Mouse (Mus musculus): Measurements from ENCODE around the gene Mthfd1. TPM values are rescaled to one million over a fixed set of nuclear protein-coding genes. Genes with fewer than 3 reads are reported as not detected.

The Mthfd1 gene
- total RNA-seq, 2 experiments from 2014 or later: 28.0 to 30.2 TPM

DNA sequence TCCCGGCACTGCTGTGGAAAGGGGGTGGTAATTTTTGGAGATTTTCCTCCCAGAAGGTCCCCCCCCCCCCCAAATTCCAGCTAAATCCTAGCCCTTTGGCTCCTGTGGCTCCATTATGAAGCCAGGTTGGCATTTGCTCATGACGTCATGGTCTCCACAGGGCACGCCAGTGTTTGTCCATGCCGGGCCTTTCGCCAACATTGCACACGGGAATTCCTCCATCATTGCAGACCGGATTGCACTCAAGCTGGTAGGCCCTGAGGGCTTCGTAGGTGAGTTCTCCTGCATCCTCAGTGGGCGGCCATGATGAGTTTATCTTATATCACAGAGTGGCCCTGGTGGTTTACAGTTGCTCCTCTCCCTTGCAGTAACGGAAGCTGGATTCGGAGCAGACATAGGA lies 48.4 kb downstream of the Mthfd1 start:
- no peak for DNase-seq

DNA sequence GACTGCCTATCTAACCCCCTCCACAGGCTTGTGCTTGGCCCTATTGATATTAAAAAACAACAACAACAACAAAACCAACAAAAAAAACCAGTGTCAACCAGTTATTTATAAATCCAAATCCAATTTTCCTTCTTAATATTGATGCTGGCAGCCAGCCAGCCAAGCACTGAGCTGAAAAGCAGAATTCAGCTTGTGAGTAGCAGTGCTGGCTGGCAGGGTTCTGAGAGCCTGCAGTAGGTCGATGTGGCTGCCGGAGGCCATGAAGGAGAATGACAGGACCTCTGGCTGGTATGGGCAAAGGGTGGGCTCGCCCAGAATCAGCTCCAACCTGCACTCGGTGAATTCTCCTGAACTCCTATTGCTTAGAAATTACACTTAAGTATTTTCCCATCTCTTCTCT lies 49.1 kb downstream of the Mthfd1 start:
- DNase-seq: no peak

DNA sequence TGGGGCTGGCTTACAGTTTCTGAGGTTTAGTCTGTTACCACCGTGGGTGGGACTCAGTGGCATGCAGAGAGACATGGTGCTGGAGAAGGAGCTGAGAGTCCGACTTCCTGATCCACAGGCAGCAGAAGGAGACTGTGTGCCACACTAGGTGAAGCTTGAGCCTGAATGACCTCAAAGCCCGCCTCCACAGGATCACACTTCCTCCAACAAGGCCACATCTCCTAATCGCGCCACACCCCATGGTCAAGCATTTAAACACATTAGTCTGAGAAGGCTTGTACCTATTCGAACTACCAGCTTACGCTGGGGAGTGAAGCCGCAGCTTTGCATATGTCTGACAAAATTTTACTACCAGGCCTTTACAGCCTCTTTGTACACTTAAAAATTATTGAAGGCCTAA lies 50.0 kb downstream of the Mthfd1 start:
- DNase-seq: no peak

DNA sequence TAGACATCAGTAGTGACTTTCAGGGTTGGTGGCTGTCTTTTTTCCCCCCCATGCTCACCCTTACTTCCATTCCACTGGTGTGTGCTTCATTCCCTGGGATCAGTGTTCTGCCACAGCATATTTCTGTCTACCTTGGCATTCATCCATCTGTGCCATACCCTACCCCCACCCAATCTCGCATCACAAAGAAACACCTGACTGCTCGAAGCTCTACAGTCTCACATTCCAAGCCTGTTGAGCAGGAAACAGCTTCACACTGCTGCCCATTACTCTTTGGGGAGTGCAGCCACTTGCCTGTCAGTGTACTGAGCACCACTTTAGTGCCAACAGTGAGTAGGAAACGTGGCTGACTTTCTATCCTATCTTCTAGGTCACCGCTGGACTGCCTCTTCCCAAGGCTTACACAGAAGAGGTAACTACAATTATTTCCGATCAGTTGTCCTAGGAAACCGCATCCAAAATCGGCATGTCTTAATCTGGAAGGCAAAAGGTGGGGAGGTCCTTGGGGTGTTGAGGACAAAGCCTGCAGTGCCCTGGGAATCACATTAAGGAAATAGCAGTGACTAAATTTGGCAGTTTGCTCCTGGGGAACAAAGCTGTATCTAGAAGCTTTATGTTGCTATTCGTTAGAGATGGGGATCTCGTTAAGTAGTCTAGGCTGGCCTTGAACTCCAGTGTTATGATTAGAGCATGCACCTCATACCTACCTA lies 51.9 kb downstream of the Mthfd1 start:
- no peak for DNase-seq

DNA sequence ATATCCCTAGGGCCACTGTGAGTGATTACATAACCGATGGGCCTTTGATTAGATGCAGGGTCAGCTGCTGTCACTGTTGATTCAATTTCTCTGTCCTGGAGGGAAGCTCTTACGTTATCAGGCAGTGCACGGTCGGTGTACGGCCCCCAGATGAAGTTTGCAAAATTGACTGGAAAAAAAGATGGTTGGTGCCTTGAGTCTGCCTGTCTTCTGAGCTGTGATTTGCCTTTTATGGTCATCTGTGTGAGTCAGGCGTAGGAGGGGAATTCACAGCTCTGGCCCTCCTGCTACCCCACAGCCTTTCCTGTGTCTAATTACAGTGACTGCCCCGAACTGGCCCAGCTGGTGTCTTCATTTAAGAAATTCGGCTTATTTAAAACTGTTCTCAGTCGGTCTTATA lies 52.9 kb downstream of the Mthfd1 start:
- DNase-seq: no peak

DNA sequence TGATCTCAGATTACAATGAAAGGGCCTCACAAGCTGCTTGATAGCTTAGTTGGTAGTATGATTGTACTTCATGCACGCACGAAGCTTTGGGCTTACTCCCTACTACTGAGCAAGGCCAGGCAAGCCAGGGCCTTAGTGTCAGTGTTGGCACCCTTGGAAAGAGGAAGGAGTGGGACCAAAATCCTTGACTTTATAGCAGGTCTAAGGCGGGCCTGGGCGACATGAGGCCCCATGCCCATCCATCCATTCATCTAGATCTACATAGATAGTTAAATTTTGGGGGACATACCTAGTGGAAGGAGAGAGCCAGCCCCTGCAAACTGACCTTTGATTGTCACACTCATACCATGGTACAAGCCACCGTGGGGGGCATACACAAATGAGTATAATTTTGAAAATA lies 53.3 kb downstream of the Mthfd1 start:
- no peak for DNase-seq

DNA sequence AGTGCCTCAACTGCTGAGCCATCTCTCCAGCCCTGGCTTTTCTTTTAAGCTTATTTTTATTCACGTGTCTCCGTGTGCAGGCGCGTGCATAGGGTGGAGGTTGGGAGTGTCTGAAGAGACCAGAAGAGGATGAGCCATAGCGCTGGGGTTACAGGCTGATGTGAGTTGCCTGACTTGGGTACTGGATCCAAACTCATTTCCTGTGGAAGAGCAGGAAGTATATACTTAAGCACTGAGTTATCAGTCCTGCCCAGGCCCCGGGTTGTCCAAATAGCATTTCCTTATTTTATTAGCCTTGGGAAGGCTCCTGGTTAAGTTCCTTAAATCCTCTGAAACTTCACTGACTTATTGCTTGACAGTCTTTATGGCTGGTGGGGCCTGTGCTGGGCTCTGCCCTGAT lies 54.9 kb downstream of the Mthfd1 start:
- no peak for DNase-seq

DNA sequence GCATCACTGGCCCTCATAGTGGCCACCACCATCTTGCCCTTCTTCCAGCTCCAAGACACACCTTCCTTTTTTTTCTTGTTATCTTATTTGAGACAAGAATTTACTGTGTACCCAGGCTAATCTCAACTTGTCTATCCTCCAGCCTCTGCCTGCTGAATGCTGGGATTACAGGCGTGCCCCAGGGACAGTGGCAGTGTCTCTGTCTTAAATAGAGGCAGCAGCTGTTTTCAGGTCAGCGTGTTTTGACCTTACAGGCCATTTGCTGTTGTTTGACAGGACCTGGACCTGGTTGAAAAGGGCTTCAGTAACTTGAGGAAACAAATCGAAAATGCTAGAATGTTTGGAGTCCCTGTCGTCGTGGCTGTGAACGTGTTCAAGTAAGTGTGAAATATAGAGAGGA lies 55.5 kb downstream of the Mthfd1 start:
- no peak for DNase-seq

DNA sequence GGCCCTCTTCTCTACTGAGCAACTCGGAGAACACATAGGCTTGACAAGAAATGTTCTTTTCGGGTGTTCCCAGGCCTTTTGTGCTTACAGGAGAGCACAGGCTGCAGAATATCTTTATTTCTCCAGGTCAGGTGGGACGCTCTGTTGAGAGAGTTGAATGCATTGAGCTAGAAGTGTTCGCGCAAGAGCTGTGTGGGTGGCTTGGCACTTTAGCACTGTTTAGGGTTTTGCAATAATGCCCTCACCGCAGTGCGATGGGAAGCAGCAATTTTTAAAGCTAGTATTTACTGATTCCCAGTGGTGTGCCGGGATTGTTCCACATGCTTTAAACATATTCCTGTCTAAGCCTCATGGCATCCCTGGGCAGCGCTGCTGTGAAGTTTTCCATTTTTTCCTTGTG lies 56.1 kb downstream of the Mthfd1 start:
- no peak for DNase-seq

DNA sequence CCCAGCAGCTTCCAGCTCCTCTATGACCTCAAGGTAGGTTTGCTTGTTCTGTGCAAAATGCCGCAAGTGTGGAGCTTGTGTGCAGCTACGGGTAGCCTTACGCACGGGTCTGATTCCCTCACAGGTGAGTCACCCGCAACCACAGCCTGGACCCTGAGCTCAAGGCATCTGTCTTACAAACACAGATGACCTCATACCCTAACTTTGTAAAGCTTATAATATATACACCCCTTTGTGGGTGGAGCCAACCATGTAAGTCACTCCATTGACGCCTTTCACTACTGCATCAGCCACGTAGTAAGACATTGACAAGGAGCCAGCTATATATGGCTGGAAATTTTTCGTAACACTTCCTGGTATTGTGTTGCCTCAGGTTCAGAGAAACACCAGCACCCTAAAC lies 56.9 kb downstream of the Mthfd1 start:
- DNase-seq: no peak

DNA sequence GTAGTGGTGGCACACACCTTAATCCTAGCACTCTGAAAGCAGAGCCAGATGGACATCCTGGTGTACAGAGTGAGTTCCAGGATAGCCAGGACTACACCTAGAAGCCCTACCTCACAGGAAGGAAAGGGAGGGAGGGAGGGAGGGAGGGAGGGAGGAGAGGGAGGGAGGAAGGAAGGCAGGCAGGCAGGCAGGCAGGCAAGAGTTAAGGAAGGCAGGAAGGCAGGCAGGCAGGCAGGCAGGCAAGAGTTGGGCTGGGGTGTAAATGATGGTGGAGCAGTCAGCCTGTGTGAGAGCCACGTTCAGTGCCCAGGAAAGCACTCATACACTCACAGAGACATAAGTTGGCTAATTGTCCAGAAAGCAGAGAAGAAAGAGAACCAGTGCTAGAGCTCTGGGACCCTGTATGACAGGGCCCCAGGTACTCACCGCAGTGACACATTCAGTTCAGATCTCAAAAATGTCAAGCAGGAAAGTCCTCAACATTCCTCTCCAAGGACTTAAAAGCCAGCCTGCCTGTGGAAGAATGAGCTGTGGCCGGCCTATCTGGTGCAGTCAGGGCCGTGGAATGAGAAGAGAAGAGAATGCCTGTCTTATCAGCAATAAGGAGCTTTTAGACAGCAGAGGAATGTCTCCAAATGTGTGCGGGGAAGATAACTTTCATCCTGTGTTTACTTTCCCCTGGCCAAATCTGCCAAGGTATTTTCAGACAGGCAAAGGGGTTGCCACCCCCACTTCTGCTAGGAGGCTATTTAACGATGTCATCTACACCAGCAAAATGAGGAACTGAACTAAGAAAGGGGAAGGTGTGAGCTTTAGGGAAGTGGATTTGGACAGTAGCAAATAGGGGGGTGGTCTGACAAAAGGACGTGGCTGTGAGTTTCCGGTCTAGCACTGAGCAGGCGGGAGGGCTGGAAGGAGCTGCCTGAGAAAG lies 63.4 kb downstream of the Mthfd1 start:
- no peak for DNase-seq

DNA sequence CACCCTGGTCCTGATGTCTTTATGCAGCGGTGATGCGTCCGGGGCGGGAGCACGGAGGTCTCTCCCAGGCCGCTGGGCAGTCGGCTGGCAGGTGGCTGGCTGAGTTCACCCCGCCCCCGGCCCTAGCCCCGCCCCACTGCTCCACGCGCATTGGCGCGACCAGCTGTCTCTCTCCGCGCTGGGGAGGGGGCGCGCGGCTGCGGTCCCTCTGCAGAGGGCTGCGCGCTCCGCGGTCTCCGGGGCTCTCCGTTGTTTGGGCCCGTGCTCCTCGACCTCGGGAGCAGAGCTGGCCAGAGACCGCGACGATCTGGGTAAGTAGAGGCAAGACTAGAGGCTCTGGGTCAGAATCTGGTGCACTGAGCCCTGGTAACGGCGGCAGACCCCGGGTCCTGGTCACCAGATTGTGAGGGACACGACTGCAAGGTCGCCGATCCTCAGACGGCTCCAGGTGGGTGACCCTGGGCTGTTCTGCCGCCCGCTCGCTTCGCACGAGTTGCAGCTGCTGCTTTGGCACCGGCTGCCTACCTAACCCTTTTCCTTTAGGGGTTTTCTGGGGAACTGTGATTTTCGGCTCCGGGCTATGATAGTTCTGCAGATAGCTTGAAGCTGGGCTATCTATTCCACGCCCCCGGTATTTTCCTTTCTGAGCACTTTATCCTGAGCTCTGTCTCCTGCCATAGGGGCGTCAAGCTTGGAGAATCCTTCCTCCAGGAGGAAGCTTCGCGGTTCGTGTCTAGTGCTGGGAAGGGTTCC lies 69.8 kb downstream of the Mthfd1 start, which contains the start of gene Akap5:
Gene Akap5, plus strand, starts transcription at position 213 of the 753 bp plus-strand sequence.
- DNase-seq: peak; percentile 67

DNA sequence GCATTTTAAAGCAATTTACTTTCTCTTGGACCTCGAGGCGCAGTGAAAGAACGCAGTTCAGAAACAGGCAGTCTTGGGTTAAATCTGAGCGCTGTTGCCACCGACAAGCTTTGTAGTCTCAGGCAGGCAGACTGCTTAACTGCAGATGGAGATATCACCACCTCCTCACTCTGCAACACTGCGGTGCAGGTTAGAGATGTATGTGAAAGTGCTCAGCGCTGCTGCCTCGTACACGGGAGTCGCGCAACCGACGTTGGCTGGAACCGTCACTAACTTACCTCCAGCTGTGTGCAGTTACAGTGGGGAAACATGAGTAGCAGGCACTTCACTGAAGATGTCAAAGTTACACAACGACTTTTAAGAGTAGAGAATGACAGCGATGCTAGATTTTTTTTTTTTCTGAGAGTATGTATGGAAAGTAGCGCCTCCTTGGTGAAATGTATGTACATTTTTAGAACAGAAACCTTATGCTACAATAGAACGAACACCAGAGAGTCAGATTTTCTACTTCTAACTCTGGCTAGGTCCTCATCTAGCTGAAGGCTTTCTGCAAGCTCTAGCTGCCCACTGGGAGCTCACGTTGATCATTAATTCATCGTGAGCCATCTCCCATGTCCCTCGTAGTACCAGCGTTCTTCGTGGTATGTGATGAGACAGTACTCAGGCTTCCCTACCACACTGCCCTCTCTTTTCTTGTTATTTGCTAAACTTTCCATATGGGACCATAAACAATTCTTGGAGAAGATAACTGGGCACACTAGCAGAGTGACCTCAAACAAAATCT lies 71.5 kb downstream of the Mthfd1 start:
- DNase-seq: no peak

DNA sequence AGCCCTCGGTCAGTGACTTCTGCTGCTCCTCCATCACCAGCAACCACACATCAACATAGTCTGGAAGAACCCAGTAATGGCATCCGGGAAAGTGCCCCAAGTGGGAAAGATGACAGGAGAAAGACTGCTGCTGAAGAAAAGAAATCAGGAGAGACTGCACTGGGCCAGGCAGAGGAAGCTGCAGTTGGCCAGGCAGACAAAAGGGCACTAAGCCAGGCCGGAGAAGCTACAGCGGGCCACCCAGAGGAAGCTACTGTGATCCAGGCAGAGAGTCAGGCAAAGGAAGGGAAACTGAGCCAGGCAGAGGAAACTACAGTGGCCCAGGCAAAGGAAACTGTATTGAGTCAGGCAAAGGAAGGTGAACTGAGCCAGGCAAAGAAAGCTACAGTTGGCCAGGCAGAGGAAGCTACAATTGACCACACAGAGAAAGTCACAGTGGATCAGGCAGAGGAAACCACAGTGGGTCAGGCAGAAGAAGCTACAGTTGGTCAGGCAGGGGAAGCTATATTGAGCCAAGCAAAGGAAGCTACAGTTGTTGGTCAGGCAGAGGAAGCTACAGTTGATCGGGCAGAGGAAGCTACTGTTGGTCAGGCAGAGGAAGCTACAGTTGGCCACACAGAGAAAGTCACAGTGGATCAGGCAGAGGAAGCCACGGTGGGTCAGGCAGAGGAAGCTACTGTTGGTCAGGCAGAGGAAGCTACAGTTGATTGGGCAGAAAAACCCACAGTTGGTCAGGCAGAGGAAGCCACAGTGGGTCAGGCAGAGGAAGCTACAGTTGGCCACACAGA lies 73.7 kb downstream of the Mthfd1 start:
- no peak for DNase-seq

DNA sequence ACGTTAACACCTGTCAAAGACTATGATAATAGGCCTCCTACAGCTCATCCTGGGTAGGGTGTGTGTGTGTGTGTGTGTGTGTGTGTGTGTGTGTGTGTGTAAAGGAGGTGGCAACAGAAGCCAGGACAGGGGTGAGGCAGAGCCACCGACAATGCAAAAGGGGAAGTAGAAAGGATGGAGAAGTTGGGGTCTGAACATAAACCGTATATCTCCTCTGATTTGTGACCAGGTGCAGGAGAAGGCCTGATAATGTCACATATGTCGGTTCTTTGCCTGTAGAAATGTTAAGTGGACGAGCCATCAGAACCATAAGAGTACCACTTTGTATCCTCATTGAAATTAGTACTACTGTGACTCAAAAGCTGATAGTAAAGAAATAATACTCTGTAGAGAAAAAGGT lies 78.6 kb downstream of the Mthfd1 start:
- DNase-seq: no peak

DNA sequence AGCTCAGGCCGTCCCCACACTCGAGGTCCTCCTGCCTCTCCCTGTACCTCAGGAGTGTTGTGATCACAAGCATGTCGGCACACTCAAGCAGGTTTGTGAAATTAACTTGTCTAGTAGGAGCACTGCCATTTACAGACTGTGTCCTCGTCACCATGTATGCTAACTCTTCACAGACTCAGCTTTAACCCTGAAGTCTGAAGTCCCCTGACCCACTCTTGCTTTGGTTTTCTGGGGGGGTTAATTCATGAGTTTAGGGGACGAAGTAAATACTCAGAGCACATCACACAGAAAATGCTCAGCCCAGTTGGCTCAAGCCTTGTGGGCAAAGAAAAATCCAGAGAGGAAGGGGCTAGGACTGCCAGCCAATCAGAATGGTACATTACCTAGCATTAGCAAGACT lies 80.5 kb downstream of the Mthfd1 start:
- no peak for DNase-seq

DNA sequence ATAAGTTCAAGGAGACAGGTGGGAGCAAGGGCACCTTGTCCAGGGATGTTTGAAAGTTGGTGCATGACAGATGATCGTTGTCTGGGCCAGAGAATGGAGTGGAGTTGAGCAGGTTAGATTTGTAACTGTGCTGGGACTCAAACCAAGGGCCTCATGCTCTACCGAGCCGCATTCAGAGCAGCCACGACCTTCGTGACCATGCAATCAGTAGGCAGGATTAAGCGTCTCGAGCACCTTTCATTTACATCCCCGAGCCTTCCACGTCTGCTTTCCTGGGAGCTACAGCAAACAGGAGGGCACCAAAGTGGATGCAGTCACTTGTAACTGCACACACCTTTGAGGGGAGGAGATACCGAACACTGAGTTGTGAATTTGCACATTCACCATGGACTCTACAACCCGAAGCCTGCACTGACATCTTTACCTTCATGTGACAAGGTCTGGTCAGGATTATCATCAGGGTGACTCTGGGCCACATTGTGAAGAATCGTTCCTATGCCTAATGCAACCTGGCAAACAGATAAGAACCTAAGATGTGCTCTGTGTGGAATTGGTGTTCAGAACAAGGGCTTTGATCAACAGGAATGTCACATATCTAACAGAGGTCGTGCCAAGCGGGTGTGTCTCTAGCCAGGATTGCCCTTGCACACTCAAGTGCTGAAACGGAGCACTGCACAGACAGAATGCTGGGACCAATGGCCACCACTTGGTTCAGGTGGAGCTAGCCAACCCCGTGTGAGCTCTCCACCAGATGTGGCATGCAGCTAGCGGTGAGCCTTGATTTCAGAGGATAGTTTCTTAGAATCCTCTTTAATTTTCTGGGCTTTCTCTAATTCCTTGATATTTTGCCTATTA lies 81.2 kb downstream of the Mthfd1 start:
- no peak for DNase-seq

DNA sequence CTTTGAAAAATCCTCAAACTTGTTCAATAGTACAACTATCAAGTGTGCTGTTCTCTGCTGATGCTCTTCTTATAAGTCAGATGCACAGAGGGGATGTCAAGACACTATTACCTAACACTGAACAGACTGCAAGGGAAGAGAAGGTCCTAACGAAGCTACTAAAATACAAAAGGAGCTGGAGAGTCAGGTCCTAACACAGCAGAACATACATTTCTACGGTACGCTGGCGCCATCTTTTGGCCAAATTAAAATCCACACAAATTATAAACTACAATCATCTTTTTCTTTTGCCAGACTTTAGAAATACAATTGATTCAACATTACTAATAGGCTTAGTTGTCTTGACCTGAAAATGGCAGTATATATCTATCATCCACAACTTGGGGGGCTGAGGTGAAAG lies 86.0 kb downstream of the Mthfd1 start:
- DNase-seq: no peak

DNA sequence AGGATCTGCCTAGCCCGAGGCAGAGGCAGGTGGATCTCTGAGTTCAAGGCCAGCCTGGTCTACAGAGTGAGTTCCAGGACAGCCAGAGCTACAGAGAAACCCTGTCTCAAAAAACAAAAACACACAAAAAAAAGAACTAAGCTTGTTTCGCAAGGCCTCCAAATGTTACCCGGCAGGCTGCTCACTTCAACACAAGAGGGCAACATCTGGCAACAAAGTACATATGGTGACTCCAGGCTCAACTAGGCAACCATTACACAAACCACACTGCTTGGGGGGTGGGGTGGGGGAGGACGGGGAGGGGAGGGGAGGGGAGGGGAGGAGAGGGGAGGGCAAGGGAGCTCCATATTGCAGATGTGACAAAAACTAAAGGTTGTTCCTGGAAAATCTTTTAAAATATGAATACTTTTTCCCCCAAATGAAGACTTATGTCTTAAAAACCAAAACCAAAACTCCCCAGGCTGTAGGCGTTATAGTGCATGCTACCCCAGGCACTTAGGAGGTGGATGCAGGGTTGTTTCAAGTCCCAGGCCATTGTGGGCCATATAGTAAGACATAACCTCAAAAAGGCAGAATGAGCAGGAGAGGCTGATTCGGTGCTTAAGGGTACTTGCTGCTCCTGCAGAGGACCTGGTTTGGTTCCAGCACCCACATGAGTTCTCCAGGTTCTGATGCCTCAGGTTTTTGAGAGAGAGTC lies 90.8 kb downstream of the Mthfd1 start:
- DNase-seq: no peak
